In the genomic region with DNA sequence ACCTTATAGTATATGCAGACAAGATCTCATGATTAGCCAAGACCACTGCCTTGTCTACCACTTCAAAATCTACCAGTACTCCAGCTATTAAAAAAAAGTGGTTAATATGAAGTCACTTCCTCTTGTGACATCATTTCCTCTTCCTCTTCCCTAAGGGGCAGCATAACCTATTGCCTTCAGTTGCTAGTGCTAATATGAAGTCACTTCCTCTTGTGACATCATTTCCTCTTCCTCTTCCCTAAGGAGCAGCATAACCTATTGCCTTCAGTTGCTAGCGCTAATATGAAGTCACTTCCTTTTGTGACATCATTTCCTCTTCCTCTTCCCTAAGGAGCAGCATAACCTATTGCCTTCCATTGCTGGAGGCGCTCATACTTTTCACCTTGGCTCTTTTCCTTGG, we compare ENCODE assay signal across 15 mouse cellular contexts.
"Had no signal": no experiment of that assay in that cellular context is flagged by ENCODE, and none has a peak within 500 bp of the region (broad histone marks: within the 10 kb centered on the region; RNA-seq: fewer than 3 reads in every experiment).

No protein-coding gene starts in this region.

- ATAC-seq: intestine, embryonic 16.5 days; liver, embryonic 12.5 days; midbrain, embryonic 13.5 days; midbrain, embryonic 16.5 days had no signal

- DNase-seq: kidney, adult 18-20 months; kidney, adult 9 months; kidney, postnatal 14 days; kidney, postnatal 4 days; liver; lung, adult 18-20 months; lung, postnatal 14 days; retina, postnatal 1 day; thymus, adult 18-20 months; thymus, postnatal 14 days; thymus, postnatal 4 days had no signal
